13 mouse cellular contexts compared by ENCODE assay signal in genomic region chr4:89460170-89460762, GRCm38 (mm10).
"Had no signal": no experiment of that assay in that cellular context is flagged by ENCODE, and none has a peak within 500 bp of the region (broad histone marks: within the 10 kb centered on the region; RNA-seq: fewer than 3 reads in every experiment).

No protein-coding gene starts in this region.

- H3K27ac ChIP-seq: layer of hippocampus, adult 2 months; limb, embryonic 13.5 days; liver, embryonic 14.5 days; midbrain, embryonic 15.5 days; neural tube, embryonic 13.5 days had no signal

- H3K4me1 ChIP-seq: limb, embryonic 13.5 days; midbrain, embryonic 15.5 days; neural tube, embryonic 13.5 days had no signal

- H3K27me3 ChIP-seq: limb, embryonic 13.5 days; midbrain, embryonic 15.5 days; neural tube, embryonic 13.5 days had no signal

- H3K4me2 ChIP-seq: limb, embryonic 13.5 days; midbrain, embryonic 15.5 days; neural tube, embryonic 13.5 days had no signal

- H3K9ac ChIP-seq: limb, embryonic 13.5 days; liver, embryonic 14.5 days; midbrain, embryonic 15.5 days; neural tube, embryonic 13.5 days had no signal

- H3K36me3 ChIP-seq: limb, embryonic 13.5 days; midbrain, embryonic 15.5 days; neural tube, embryonic 13.5 days had no signal

- DNase-seq: kidney, postnatal 10 days; kidney, postnatal 4 days; left cerebral cortex, postnatal 4 days; lung, adult 18-20 months; retina, postnatal 1 day; right cerebral cortex, postnatal 4 days; spleen, adult 18-20 months; thymus, postnatal 36 days had no signal

- H3K9me3 ChIP-seq: limb, embryonic 13.5 days; midbrain, embryonic 15.5 days; neural tube, embryonic 13.5 days had no signal

- ATAC-seq: midbrain, embryonic 15.5 days had no signal

- H3K4me3 ChIP-seq: layer of hippocampus, adult 2 months; limb, embryonic 13.5 days; midbrain, embryonic 15.5 days; neural tube, embryonic 13.5 days had no signal
